Mouse (Mus musculus): ENCODE data around the gene Ltb. TPM values are rescaled to one million over a fixed set of nuclear protein-coding genes. Genes with fewer than 3 reads are reported as not detected.

The Ltb gene
- polyA plus RNA-seq, 1 experiment from 2014 or later, result 0.58 TPM

- ATAC-seq (replicated peaks), result no peak
Measured at GRCm38 (mm10) chr17:35158850-35159593, 35.2 kb upstream of the Ltb start.

DNA sequence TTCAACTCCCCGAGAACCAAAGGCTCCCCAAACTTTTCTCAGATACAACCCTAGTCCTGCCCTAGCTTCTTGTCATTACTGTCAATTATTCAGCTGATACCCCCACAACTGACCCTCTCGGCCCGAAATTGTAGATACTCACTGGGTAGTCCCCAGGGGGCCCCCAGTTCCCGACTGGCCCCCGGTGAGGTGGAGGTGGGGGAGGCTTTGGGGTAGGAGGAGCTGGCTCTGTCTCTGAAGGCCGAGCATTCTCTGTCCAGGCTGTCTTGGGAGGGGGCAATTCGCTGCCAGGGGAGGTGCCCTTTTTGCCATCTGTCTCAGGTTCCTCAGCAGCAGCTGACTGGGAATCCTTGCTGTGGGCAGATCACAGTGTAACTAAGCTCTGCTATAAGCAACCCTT is 34.6 kb upstream of the Ltb start:
- no peak for ATAC-seq (replicated peaks)
- H3K27me3 ChIP-seq (replicated peaks), result no peaks in the 10 kb centered on the region
- H3K9me3 ChIP-seq, result no peaks in the 10 kb centered on the region
- no peak overlapping the region for H3K27ac ChIP-seq
- no peak overlapping the region for H3K9ac ChIP-seq
- H3K4me2 ChIP-seq, result no peak overlapping the region
- H3K4me3 ChIP-seq, result no peak overlapping the region
- H3K4me1 ChIP-seq, result peaks cover 26% of the 10 kb centered on the region
- 84% methylated on average over 7 of the region's 7 CpGs for WGBS
- peaks cover 72% of the 10 kb centered on the region for H3K36me3 ChIP-seq (replicated peaks)

More at GRCm38 (mm10) chr17:35158850-35159593, 35.2 kb upstream of the Ltb start:
- WGBS, result 96% methylated on average over 16 of the region's 16 CpGs
- H3K4me2 ChIP-seq, result no peak overlapping the region
- H3K27me3 ChIP-seq (replicated peaks), result no peaks in the 10 kb centered on the region
- H3K9me3 ChIP-seq, result no peaks in the 10 kb centered on the region
- H3K4me1 ChIP-seq, result peaks cover 26% of the 10 kb centered on the region
- H3K4me3 ChIP-seq, result no peak overlapping the region
- peaks cover 78% of the 10 kb centered on the region for H3K36me3 ChIP-seq (replicated peaks)
- H3K27ac ChIP-seq, result no peak overlapping the region
- no peak overlapping the region for H3K9ac ChIP-seq

GRCm38 (mm10) chr17:35161421-35161820 is 32.8 kb upstream of the Ltb start:
- no peak overlapping the region for H3K4me3 ChIP-seq
- peaks cover 54% of the 10 kb centered on the region for H3K36me3 ChIP-seq (replicated peaks)
- H3K4me2 ChIP-seq, result 0 out of 2 replicates have a peak overlapping the region, but pooled peaks have one; percentile 89
- no peaks in the 10 kb centered on the region for H3K27me3 ChIP-seq (replicated peaks)
- peaks cover 34% of the 10 kb centered on the region for H3K4me1 ChIP-seq
- no peak for ATAC-seq (replicated peaks)
- H3K9me3 ChIP-seq, result no peaks in the 10 kb centered on the region
- H3K9ac ChIP-seq, result no peak overlapping the region
- H3K27ac ChIP-seq, result no peak overlapping the region
- 86% methylated on average over 11 of the region's 11 CpGs for WGBS

DNA sequence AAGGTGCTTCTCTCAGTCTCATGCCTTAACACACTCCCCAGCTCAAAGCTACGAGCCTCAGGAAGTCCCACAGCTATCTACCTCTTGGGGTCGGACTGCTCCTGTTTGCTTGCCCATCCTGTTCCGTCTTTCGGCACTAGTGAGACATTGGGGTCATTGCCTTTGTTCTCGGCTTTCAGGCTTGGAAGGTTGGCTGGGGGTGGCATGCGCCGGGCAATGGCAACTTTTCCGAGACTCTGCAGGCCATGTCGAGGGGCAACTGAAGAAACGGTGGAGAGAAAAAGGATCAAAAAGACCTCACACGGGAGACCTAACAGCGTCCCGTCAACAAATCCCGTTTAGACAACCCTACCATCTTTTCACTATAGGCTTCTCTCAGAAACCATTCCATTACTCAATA is 32.1 kb upstream of the Ltb start:
- Histone ChIP-seq H3K27ac (no peak overlapping the region), H3K36me3 (replicated peaks) (peaks cover 47% of the 10 kb centered on the region), H3K9ac (peak overlapping the region; percentile 100; the same call in 1 of the 2 replicates), H3K9me3 (no peaks in the 10 kb centered on the region), H3K4me2 (peak overlapping the region; percentile 89), H3K27me3 (replicated peaks) (no peaks in the 10 kb centered on the region), H3K4me3 (peak overlapping the region; percentile 97), H3K4me1 (peaks cover 40% of the 10 kb centered on the region)
- ATAC-seq (replicated peaks), result no peak
- 64% methylated on average over 14 of the region's 14 CpGs for WGBS

GRCm38 (mm10) chr17:35162730-35163129 is 31.5 kb upstream of the Ltb start:
- peaks cover 41% of the 10 kb centered on the region for H3K36me3 ChIP-seq (replicated peaks)
- H3K9me3 ChIP-seq, result no peaks in the 10 kb centered on the region
- H3K4me1 ChIP-seq, result peaks cover 40% of the 10 kb centered on the region
- H3K4me2 ChIP-seq, result peak overlapping the region; percentile 89
- peak overlapping the region; percentile 97 for H3K4me3 ChIP-seq
- H3K27ac ChIP-seq, result peak overlapping the region; percentile 98; the same call in 1 of the 2 replicates
- H3K27me3 ChIP-seq (replicated peaks), result no peaks in the 10 kb centered on the region
- WGBS, result 36% methylated on average over 12 of the region's 12 CpGs
- peak overlapping the region; percentile 100 for H3K9ac ChIP-seq
- ATAC-seq (replicated peaks), result no peak

GRCm38 (mm10) chr17:35163326-35164081 is 30.7 kb upstream of the Ltb start:
- H3K9ac ChIP-seq, result peak overlapping the region; percentile 100
- 10% methylated on average over 8 of the region's 8 CpGs for WGBS
- H3K4me1 ChIP-seq, result peaks cover 40% of the 10 kb centered on the region
- H3K9me3 ChIP-seq, result no peaks in the 10 kb centered on the region
- peak overlapping the region; percentile 97 for H3K4me3 ChIP-seq
- peak overlapping the region; percentile 89 for H3K4me2 ChIP-seq
- H3K27me3 ChIP-seq (replicated peaks), result no peaks in the 10 kb centered on the region
- H3K36me3 ChIP-seq (replicated peaks), result peaks cover 33% of the 10 kb centered on the region
- ATAC-seq (replicated peaks), result no peak
- peak overlapping the region; percentile 98 for H3K27ac ChIP-seq

- WGBS, result 0% methylated on average over 24 of the region's 28 CpGs
- Histone ChIP-seq H3K4me3 (peak overlapping the region; percentile 97), H3K27ac (peak overlapping the region; percentile 98), H3K9me3 (no peaks in the 10 kb centered on the region), H3K4me1 (peaks cover 40% of the 10 kb centered on the region), H3K4me2 (peak overlapping the region; percentile 89), H3K27me3 (replicated peaks) (no peaks in the 10 kb centered on the region), H3K36me3 (replicated peaks) (peaks cover 26% of the 10 kb centered on the region), H3K9ac (peak overlapping the region; percentile 100)
- no peak for ATAC-seq (replicated peaks)
Measured at GRCm38 (mm10) chr17:35164218-35164567, 30.0 kb upstream of the Ltb start.

DNA sequence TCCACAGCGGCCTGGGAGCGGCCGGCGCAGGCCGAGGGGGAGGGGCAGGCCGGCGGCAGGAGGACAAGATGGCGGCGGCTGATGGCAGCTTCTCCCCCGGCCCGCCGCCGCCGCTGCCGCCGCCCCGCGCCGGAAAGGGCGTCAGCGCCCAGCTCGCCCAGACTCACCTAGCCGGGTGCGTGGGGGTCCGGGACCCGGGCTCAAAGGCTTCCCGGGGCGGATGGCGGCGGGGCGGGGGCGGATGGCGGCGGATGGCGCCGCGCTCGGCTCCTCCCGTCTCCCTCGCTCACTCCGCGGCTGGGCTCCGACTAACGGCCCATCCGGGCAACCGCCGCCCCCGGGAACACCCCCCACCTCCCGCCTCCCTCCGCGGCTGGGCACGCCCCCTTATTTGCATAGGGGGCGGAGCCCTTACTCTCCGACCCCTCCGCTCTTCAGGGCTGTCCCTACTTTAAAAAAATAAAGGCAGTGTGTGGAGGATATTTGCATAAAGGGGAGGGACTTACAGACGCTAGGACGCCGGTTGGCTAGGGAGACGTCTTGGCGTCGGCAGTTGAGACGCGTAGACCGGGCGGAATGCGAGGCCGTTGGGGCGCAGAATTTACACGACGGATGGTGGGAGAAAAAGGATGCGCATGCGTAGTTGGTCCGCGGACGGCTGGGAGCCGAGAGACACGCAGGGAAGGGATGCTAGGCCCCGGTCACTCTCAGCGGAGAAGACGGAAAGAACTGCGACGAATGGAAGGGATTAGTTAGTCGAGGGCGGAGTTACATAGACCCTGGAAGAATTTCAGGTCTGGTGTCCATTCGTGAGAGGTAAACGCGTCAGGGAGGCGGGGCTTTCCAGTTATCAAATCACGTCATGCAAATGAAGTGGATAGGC is 29.4 kb upstream of the Ltb start, which contains the start of gene Prrc2a:
Gene Prrc2a (minus strand): TSS at position 330 of the 883 bp plus-strand sequence.
- H3K4me1 ChIP-seq, result peaks cover 40% of the 10 kb centered on the region
- peak; percentile 94 for ATAC-seq (replicated peaks)
- no peaks in the 10 kb centered on the region for H3K27me3 ChIP-seq (replicated peaks)
- peaks cover 20% of the 10 kb centered on the region for H3K36me3 ChIP-seq (replicated peaks)
- H3K4me3 ChIP-seq, result peak within 1 kb of the TSS; percentile 97
- WGBS, result under 1% methylated on average over 74 of the region's 89 CpGs
- no peaks in the 10 kb centered on the region for H3K9me3 ChIP-seq
- peak within 1 kb of the TSS; percentile 89 for H3K4me2 ChIP-seq
- peak within 1 kb of the TSS; percentile 98 for H3K27ac ChIP-seq
- H3K9ac ChIP-seq, result peak within 1 kb of the TSS; percentile 100

- H3K4me3 ChIP-seq, result peak overlapping the region; percentile 97
- no peaks in the 10 kb centered on the region for H3K9me3 ChIP-seq
- peak overlapping the region; percentile 52 for H3K4me2 ChIP-seq
- H3K9ac ChIP-seq, result peak overlapping the region; percentile 48
- peaks cover 14% of the 10 kb centered on the region for H3K36me3 ChIP-seq (replicated peaks)
- no peak for ATAC-seq (replicated peaks)
- H3K27ac ChIP-seq, result peak overlapping the region; percentile 98
- WGBS, result 21% methylated on average over 12 of the region's 12 CpGs
- H3K4me1 ChIP-seq, result peaks cover 40% of the 10 kb centered on the region
- no peaks in the 10 kb centered on the region for H3K27me3 ChIP-seq (replicated peaks)
Measured at GRCm38 (mm10) chr17:35165451-35166155, 28.6 kb upstream of the Ltb start.

DNA sequence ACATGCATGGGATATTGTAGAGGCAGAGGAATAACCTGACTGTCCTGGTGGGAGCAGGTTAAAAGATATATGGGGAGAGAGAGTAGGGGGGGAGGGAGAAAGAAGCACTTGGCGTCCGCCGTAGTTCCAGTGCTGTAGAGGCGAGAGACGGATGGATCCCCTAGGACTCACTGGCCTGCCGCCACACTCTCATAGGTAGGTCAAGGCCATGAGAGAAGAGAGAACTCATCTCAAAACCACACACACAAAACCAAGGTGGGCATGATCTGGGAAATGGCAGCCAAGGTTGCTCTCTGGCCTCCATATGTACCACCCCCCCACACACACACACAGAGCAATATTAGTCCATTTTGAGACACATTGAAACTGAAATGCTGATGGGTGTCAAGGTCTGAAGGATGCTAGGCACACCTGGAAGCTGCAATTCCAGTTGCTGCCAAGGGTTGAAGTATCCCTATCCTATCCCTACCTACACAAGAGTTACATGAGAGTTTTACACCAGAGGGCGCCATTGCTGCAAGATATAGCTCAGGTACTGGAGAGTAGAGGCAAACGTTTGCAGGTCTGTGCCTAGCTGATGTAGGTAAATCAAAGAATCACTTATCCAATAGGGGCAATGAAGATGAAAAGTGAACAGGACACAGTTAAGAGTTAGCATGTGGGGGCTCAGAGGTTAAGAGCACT is 27.7 kb upstream of the Ltb start:
- H3K9me3 ChIP-seq, result no peaks in the 10 kb centered on the region
- H3K27me3 ChIP-seq (replicated peaks), result no peaks in the 10 kb centered on the region
- peaks cover 5% of the 10 kb centered on the region; the same call in 1 of the 2 replicates for H3K36me3 ChIP-seq (replicated peaks)
- H3K4me3 ChIP-seq, result peak overlapping the region; percentile 97
- 68% methylated on average over 8 of the region's 8 CpGs for WGBS
- peak overlapping the region; percentile 98 for H3K27ac ChIP-seq
- H3K4me2 ChIP-seq, result peak overlapping the region; percentile 52
- no peak overlapping the region for H3K9ac ChIP-seq
- no peak for ATAC-seq (replicated peaks)
- peaks cover 35% of the 10 kb centered on the region for H3K4me1 ChIP-seq

DNA sequence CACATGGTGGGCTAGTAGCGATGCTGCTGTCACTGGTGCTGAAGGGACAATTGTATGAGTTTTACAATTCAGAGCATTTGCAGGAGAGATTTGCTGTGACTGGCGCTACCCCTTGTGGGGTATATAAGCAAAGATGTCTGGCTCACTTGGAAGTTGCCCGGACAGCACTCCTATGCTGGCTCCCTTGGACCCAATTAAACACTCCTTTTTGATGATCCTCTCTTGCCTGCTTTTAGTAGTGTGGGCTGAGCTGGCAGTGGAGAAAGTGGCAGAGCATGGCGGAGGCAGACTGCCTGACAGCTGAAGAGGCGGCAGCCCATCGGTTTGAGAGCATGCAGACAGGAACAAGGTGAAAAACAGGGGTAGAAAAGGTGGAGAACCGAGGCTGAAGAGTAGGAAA is 26.4 kb upstream of the Ltb start:
- H3K4me1 ChIP-seq, result peaks cover 22% of the 10 kb centered on the region
- no peaks in the 10 kb centered on the region for H3K27me3 ChIP-seq (replicated peaks)
- ATAC-seq (replicated peaks), result no peak
- 88% methylated on average over 7 of the region's 7 CpGs for WGBS
- H3K27ac ChIP-seq, result no peak overlapping the region
- no peak overlapping the region for H3K4me2 ChIP-seq
- no peaks in the 10 kb centered on the region for H3K36me3 ChIP-seq (replicated peaks)
- H3K9ac ChIP-seq, result no peak overlapping the region
- no peaks in the 10 kb centered on the region for H3K9me3 ChIP-seq
- H3K4me3 ChIP-seq, result no peak overlapping the region
